Mouse (Mus musculus): ENCODE results near the gene Iltifb.

GRCm38 (mm10) chr10:118319024-118319423 is 24.2 kb upstream of the Iltifb start:
- TF ChIP-seq GATA1 (IDR thresholded peaks at IDR 0.05; ENCODE audit: borderline replicate concordance, low read length) (no peak), FLI1 (IDR thresholded peaks at IDR 0.05; ENCODE audit: low read length) (no peak)

Measured in megakaryocyte, embryonic 14.5 days (primary cell).